Mouse (Mus musculus): ENCODE measurements around the gene C3.

The C3 gene

GRCm38 (mm10) chr17:57166800-57167791 is 60.8 kb downstream of the C3 start:
- peak; percentile 75 for DNase-seq (ENCODE audit: low read depth, low spot score)
